In genomic region chr9:15002995-15003613, GRCm38 (mm10) we compare ENCODE assay signal across 10 mouse cellular contexts. TPM values are rescaled to one million over a fixed set of nuclear protein-coding genes. Genes with fewer than 3 reads are reported as not detected.
A peak's percentile ranks its signal among the peaks of the same experiment; 100 is the strongest.
DNase-seq lines count a peak whose midpoint lies in the region; ATAC-seq and TF ChIP-seq lines count a peak whose summit lies in the region.
"Had no signal": no experiment of that assay in that cellular context is flagged by ENCODE, and none has a peak within 500 bp of the region (broad histone marks: within the 10 kb centered on the region; RNA-seq: fewer than 3 reads in every experiment).

No protein-coding gene starts in this region.

- no peak overlapping the region for H3K4me2 ChIP-seq in midbrain, postnatal 0 days (ENCODE audit: low read depth, low read length, poor library complexity, severe bottlenecking)
- H3K4me2 ChIP-seq in embryonic facial prominence, embryonic 14.5 days (ENCODE audit: low read depth, low read length): no peak overlapping the region

- H3K4me3 ChIP-seq in midbrain, embryonic 10.5 days: no peak overlapping the region
- H3K4me3 ChIP-seq in midbrain, postnatal 0 days (ENCODE audit: low read depth, low read length): no peak overlapping the region
- no peak overlapping the region for H3K4me3 ChIP-seq in embryonic facial prominence, embryonic 14.5 days (ENCODE audit: low read depth, low read length)

- no peaks in the 10 kb centered on the region for H3K27me3 ChIP-seq in midbrain, embryonic 10.5 days (ENCODE audit: low read depth, poor library complexity, severe bottlenecking)
- no peaks in the 10 kb centered on the region for H3K27me3 ChIP-seq in midbrain, postnatal 0 days (ENCODE audit: insufficient read depth, low read length)
- no peaks in the 10 kb centered on the region for H3K27me3 ChIP-seq in embryonic facial prominence, embryonic 14.5 days (replicated peaks; ENCODE audit: control insufficient read depth, insufficient read depth, low read length)

- H3K36me3 ChIP-seq in midbrain, embryonic 10.5 days: peaks cover 62% of the 10 kb centered on the region
- H3K36me3 ChIP-seq in midbrain, postnatal 0 days (ENCODE audit: insufficient read depth, low read length): peaks cover 27% of the 10 kb centered on the region
- H3K36me3 ChIP-seq in embryonic facial prominence, embryonic 14.5 days (ENCODE audit: control insufficient read depth, insufficient read depth, low read length): peaks cover 33% of the 10 kb centered on the region

- no peak for DNase-seq in midbrain, embryonic 10.5 days (ENCODE audit: low spot score)
- no peak for DNase-seq in midbrain, postnatal 0 days (ENCODE audit: low spot score)
- peak; percentile 81 for DNase-seq in adrenal gland, adult 2 months
- DNase-seq in embryonic facial prominence, embryonic 14.5 days (ENCODE audit: low spot score): no peak
- peak; percentile 59 for DNase-seq in naive thymus-derived CD4-positive, alpha-beta T cell, adult 2 months (ENCODE audit: low read depth)
- DNase-seq in spleen, postnatal 4 days (ENCODE audit: low spot score in 2 of 2): no peak
- no peak for DNase-seq in yolk sac, embryonic 10.5 days (ENCODE audit: low spot score)
- DNase-seq in heart, adult 18-20 months: no peak
- DNase-seq: cerebellum, adult 9-11 months; kidney, adult 11 months had no signal

- no peak for ATAC-seq in midbrain, postnatal 0 days (ENCODE audit: low FRiP score)
- no peak for ATAC-seq in embryonic facial prominence, embryonic 14.5 days (ENCODE audit: low read depth)

- 0 out of 2 replicates have a peak overlapping the region, but pooled peaks have one; percentile 19 for H3K27ac ChIP-seq in midbrain, embryonic 10.5 days (replicated peaks)
- H3K27ac ChIP-seq in midbrain, postnatal 0 days (ENCODE audit: low read depth, low read length): no peak overlapping the region
- peak overlapping the region; percentile 15; the same call in 1 of the 2 replicates for H3K27ac ChIP-seq in embryonic facial prominence, embryonic 14.5 days (replicated peaks; ENCODE audit: low read depth, low read length)

- H3K9me3 ChIP-seq in midbrain, embryonic 10.5 days (replicated peaks): no peaks in the 10 kb centered on the region
- H3K9me3 ChIP-seq in midbrain, postnatal 0 days (ENCODE audit: low read length): no peaks in the 10 kb centered on the region
- H3K9me3 ChIP-seq in embryonic facial prominence, embryonic 14.5 days (ENCODE audit: control insufficient read depth, low read length): no peaks in the 10 kb centered on the region

- WGBS in midbrain, embryonic 10.5 days: 51% methylated on average over 6 of the region's 6 CpGs
- whole genome bisulfite sequencing in midbrain, postnatal 0 days: 41% methylated on average over 6 of the region's 6 CpGs
- 42% methylated on average over 6 of the region's 6 CpGs for WGBS in embryonic facial prominence, embryonic 14.5 days

- no peak for TF ChIP-seq CTCF in midbrain, postnatal 0 days (IDR thresholded peaks at IDR 0.05)

- H3K9ac ChIP-seq in midbrain, postnatal 0 days (replicated peaks; ENCODE audit: low read length, poor library complexity, severe bottlenecking): no peak overlapping the region
- H3K9ac ChIP-seq in embryonic facial prominence, embryonic 14.5 days (ENCODE audit: low read depth, low read length): no peak overlapping the region; the same call in 1 of the 2 replicates

- peaks cover 26% of the 10 kb centered on the region for H3K4me1 ChIP-seq in midbrain, embryonic 10.5 days
- H3K4me1 ChIP-seq in midbrain, postnatal 0 days (ENCODE audit: insufficient read depth, low read length): no peaks in the 10 kb centered on the region
- H3K4me1 ChIP-seq in embryonic facial prominence, embryonic 14.5 days (ENCODE audit: control insufficient read depth, insufficient read depth, low read length): peaks cover 8% of the 10 kb centered on the region; the same call in 1 of the 2 replicates

RNA-seq across cellular contexts. Expression of gene Panx1, which starts 42.2 kb away (rescaled TPM):
- 77.7 and 85.5 TPM in 2 replicates for polyA plus RNA-seq in midbrain, embryonic 10.5 days (2016; fragmentation: Nextera tagmentation; extraction: Ambion mirVana)
- 136 and 143 TPM in 2 replicates for total RNA-seq in midbrain, postnatal 0 days (2014; rRNA removed)
- polyA plus RNA-seq in midbrain, postnatal 0 days (2015; fragmentation: Nextera tagmentation; extraction: Ambion mirVana): 154 and 157 TPM in 2 replicates
- total RNA-seq in adrenal gland, adult 2 months (2021): 10 to 100 TPM in 1 of 2 experiments, 1 to 10 TPM in 1; 7.1 to 10.1 TPM
- polyA plus RNA-seq in adrenal gland, adult 2 months (2012; rRNA removed): 21.1 and 27.5 TPM in 2 replicates
- 48.3 and 53.9 TPM in 2 replicates for polyA plus RNA-seq in embryonic facial prominence, embryonic 14.5 days (2014; fragmentation: Nextera tagmentation; extraction: Ambion mirVana)
- 10 to 100 TPM in 1 of 2 experiments, 1 to 10 TPM in 1; 5.4 to 10.1 TPM for total RNA-seq in heart, adult 18-20 months (2021)

Comparison
In these comparisons a context has a peak if more than half of its experiments do, and no peak if none do; other contexts are left out.
1. DNase-seq: peak in adrenal gland, adult 2 months (single experiment) and naive thymus-derived CD4-positive, alpha-beta T cell, adult 2 months (single experiment); none in midbrain, embryonic 10.5 days (single experiment), midbrain, postnatal 0 days (single experiment), embryonic facial prominence, embryonic 14.5 days (single experiment), spleen, postnatal 4 days (0 of 2), yolk sac, embryonic 10.5 days (single experiment) and heart, adult 18-20 months (0 of 2).